Comparison of ENCODE assay signal across 13 mouse cellular contexts in genomic region chr19:36314010-36314409, GRCm38 (mm10). TPM values are rescaled to one million over a fixed set of nuclear protein-coding genes. Genes with fewer than 3 reads are reported as not detected.
DNase-seq lines count a peak whose midpoint lies in the region.
"Had no signal": no experiment of that assay in that cellular context is flagged by ENCODE, and none has a peak within 500 bp of the region (broad histone marks: within the 10 kb centered on the region; RNA-seq: fewer than 3 reads in every experiment).

No protein-coding gene starts in this region.

- peak; percentile 16 for DNase-seq in left cerebral cortex, adult 11 months (ENCODE audit: low spot score)
- no peak for DNase-seq in left cerebral cortex, postnatal 4 days
- DNase-seq in frontal cortex, postnatal 14 days (ENCODE audit: low spot score in 2 of 2): peak; percentile 11 to 14
- DNase-seq in left cerebral cortex, postnatal 25 days (ENCODE audit: low spot score in 2 of 2): peak; percentile 38 to 91
- peak; percentile 76 for DNase-seq in telencephalon, adult 2 months (ENCODE audit: low read depth, low spot score)
- no peak for DNase-seq in heart, adult 11 months
- no peak for DNase-seq in adipocyte (ENCODE audit: low spot score)
- DNase-seq: cerebellum, adult 9-11 months; gastrocnemius, postnatal 25 days; heart, postnatal 10 days; lung, embryonic 14.5 days; lung, postnatal 4 days; thymus, postnatal 4 days had no signal

- intact Hi-C loops in left cerebral cortex, postnatal 4 days (cut with DNase I): no loop called here
- intact Hi-C loops in left cerebral cortex, postnatal 25 days (cut with DNase I): loop anchor here (5.0 kb wide), 1 partner anchor 102 kb away; no protein-coding TSS in a partner anchor

RNA-seq across cellular contexts. Expression of gene Pcgf5, which starts 34.1 kb away (rescaled TPM):
- 1 to 10 TPM; 6.8 to 8.9 TPM for total RNA-seq in left cerebral cortex, postnatal 4 days (2021)
- 10 to 100 TPM; 19.5 to 20.1 TPM for total RNA-seq in left cerebral cortex, postnatal 25 days (2021)

Comparison
In these comparisons a context has a peak if more than half of its experiments do, and no peak if none do; other contexts are left out.
1. DNase-seq: peak in left cerebral cortex, adult 11 months (single experiment), frontal cortex, postnatal 14 days (2 of 2), left cerebral cortex, postnatal 25 days (2 of 2) and telencephalon, adult 2 months (single experiment); none in left cerebral cortex, postnatal 4 days (single experiment), heart, adult 11 months (single experiment) and adipocyte (single experiment).